Mouse (Mus musculus): ENCODE data around the gene Ostn.

DNA sequence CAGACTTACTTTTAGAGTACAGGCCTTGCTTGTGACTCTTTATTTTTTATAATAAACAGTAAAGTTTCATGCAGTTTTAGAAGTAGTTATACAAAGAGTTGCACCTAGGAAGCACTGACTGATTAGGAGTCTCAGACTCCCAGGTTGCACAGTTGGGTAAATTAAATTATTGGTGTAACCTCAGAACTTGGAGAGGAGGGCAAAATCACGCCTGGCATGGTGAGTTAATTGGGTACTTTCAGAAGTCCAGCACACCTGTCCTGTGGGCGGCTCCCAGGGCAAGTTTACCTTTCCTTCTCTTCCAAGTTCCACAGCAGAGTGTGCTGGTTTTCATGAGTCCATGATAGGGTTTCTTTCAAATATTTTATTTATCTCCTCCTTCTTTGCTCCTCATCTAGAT is 84.6 kb downstream of the Ostn start:
- TF ChIP-seq CTCF (IDR thresholded peaks at IDR 0.05; ENCODE audit: borderline replicate concordance, extremely low read depth, insufficient read depth, insufficient read length) (no peak), POLR2A (IDR thresholded peaks at IDR 0.05; ENCODE audit: borderline replicate concordance, extremely low read depth, insufficient read depth, insufficient read length, poor library complexity, severe bottlenecking) (no peak)

Data from brain, embryonic 14.5 days (tissue).